Mouse (Mus musculus): ENCODE results near the gene Man2a1.

Man2a1 gene

GRCm38 (mm10) chr17:64698516-64698915 is 98.0 kb downstream of the Man2a1 start:
- DNase-seq (ENCODE audit: extremely low read depth, low read depth) = no peak

GRCm38 (mm10) chr17:64703649-64704230 is 103.2 kb downstream of the Man2a1 start:
- no peak for DNase-seq (ENCODE audit: extremely low read depth, low read depth)

GRCm38 (mm10) chr17:64707529-64707928 is 107.0 kb downstream of the Man2a1 start:
- no peak for DNase-seq (ENCODE audit: extremely low read depth, low read depth)

DNA sequence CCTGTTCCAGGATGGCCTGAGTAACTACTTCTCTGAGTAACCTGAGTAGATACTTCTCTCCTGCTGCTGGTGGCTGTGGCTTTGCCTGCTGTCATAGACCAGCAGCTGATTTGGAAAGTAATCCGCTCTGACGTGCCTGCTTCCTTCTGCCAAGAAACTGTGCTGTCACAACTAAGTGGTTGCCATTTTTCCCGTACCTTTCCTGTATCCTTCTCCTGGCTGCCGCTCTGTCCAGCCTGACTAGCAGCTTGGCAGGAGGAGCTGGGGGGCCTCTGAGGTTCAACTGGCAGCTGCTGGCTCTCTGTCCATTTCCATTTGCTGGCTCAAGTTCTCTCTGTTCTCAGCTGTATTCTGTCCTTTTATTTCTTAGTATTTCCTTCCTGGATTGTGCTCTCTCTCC is 115.8 kb downstream of the Man2a1 start:
- no peak for DNase-seq (ENCODE audit: extremely low read depth, low read depth)

DNA sequence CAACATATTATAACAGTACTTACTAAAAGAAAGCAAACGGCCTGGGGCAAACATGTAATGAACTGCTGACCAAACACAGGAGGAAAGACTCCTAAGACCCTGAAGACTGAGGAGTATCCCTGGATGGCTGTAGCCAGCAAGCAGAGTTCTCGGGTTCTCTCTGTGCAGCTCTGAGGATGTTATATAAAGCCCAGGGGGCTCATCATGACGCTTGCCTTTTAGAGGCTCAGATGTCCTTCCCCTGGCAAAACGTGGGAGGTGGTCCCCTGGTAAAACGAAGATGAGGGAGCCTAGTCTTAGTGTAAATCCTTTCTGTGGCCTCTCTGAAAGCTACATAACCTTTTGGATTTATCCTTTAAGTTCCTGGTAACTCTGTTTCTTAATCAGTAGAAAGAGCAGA is 119.2 kb downstream of the Man2a1 start:
- no peak for DNase-seq (ENCODE audit: extremely low read depth, low read depth)

GRCm38 (mm10) chr17:64721112-64721511 is 120.6 kb downstream of the Man2a1 start:
- peak; percentile 39 for DNase-seq (ENCODE audit: extremely low read depth, low read depth)

DNA sequence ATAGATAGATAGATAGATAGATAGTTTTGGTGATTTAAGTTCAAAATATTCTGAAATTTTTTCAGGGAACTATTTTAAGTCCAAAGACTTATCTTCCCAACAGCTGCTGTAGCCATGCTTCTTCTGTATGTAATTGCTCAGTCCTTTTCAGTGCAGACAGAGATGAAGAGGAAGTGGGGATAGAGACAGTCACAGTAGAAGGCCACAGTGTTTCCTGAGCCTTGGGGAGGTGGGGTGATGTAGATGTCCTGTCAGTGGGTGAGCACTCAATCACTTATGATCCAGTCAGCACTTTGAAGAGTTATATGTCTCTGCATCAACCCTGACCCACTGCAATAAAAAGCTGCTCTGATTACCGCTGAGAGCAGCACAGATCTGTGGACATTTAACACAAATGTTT is 122.6 kb downstream of the Man2a1 start:
- DNase-seq (ENCODE audit: extremely low read depth, low read depth) = no peak

GRCm38 (mm10) chr17:64725214-64725613 is 124.7 kb downstream of the Man2a1 start:
- DNase-seq (ENCODE audit: extremely low read depth, low read depth) = no peak

GRCm38 (mm10) chr17:64726032-64726431 is 125.5 kb downstream of the Man2a1 start:
- DNase-seq (ENCODE audit: extremely low read depth, low read depth) = no peak

DNA sequence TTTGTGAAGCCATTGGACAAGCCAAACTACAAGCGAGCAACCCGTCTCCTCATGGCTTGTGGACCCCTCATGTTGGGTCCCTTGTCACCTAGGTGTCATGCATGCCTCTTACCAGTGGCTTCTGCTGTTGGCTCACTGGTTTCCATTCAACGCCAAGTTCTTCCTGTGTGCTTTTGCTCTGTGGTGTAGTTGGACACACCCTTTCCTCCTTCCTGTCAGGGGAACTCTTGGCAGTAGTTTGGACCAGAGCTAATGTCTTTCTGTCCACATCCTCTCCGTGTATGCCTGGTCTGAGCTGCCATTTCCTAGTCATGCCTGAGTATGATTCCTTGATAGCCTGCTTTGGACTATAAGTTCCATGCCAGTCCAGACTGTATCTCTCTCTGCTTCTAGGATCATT is 135.0 kb downstream of the Man2a1 start:
- DNase-seq (ENCODE audit: extremely low read depth, low read depth) = no peak

DNA sequence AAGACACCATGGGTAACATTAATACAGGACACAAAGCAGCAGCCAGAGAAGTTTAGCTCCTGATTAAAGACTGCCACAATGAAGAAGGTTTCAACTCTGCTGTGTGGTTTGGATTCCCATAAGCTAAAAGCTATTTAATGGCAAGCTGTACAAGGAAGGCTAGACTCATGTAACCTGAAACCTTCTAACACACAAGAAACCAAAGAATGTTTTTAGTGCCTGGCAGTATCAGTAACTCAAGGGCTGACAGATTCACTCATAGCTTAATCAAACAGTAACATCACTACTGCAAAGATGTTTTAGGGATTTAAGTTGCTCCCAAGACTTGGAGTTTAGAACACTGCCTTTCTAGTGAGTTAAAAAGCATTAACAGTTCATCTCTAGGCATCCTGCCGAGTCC is 137.4 kb downstream of the Man2a1 start:
- no peak for DNase-seq (ENCODE audit: extremely low read depth, low read depth)

GRCm38 (mm10) chr17:64739129-64739528 is 138.6 kb downstream of the Man2a1 start:
- DNase-seq (ENCODE audit: extremely low read depth, low read depth) = no peak

DNA sequence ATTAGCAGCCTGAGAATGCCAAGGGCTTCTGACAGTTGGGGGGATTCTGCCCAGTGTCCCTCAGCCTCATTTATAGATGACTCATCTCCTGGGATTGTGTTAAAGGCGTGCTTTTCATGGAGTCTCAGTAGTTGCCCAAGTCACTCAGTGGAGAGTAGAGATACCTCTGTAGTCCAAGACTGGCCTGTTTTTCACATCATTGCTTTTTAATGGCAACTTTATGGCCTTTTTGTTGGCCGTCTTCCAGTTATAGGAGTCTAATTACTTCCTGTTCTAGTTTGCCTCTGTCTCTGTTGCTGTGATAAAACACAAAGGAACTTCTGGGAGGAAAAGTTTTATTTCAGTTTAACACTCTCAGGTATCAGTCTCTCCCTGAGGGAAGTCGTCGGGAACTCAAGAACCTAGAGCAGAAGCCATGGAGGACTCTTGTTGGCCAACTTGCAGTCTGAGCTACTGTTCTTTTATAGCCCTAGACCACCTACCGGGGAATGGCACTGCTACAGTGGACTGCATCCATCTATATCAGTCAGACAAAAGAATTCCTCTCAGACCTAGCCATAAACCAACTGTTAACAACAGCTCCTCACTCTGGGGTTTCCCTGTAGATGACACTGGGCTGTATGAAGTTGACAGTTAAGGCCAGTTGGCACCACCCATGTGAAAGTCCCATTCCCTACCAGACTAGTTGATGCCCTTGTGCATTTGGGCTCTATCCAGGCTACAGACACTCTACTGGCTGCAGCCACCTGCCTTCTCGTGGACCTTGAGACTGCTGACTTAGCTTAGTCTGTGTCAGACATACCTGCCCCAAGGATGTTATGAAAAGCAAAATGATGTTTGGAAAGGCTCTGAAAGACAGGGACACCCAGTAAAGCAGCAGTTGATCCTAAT is 142.4 kb downstream of the Man2a1 start:
- no peak for DNase-seq (ENCODE audit: extremely low read depth, low read depth)

- no peak for DNase-seq (ENCODE audit: extremely low read depth, low read depth)
These were observed 143.2 kb downstream of the Man2a1 start for GRCm38 (mm10) chr17:64743606-64744300.

- no peak for DNase-seq (ENCODE audit: extremely low read depth, low read depth)
These were observed 146.2 kb downstream of the Man2a1 start for GRCm38 (mm10) chr17:64746637-64747225.

- DNase-seq (ENCODE audit: extremely low read depth, low read depth) = no peak
These were observed 146.9 kb downstream of the Man2a1 start for GRCm38 (mm10) chr17:64747461-64747860.

DNA sequence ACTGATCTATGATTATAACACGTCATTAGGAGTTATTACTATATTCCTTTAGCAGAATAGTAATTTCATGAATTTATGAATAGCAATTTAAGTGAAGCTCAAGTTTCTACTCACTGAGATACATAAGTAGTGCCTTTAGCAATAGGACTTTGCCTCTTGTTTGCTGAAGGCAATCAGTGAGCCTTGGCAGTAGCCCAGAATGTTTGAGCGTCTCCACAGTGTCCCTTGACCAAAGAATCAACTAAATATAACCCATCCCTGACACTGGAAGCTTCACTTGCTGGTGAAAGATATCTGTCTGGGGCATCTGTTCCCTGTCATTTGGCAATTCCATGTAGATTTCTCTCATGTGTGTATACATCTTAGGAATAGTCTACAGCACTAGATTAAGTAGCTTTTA is 147.6 kb downstream of the Man2a1 start:
- no peak for DNase-seq (ENCODE audit: extremely low read depth, low read depth)

GRCm38 (mm10) chr17:64749146-64749545 is 148.6 kb downstream of the Man2a1 start:
- DNase-seq (ENCODE audit: extremely low read depth, low read depth) = no peak

- DNase-seq (ENCODE audit: extremely low read depth, low read depth) = no peak
These were observed 150.7 kb downstream of the Man2a1 start for GRCm38 (mm10) chr17:64751249-64751648.

- no peak for DNase-seq (ENCODE audit: extremely low read depth, low read depth)
These were observed 151.8 kb downstream of the Man2a1 start for GRCm38 (mm10) chr17:64752126-64753019.

DNA sequence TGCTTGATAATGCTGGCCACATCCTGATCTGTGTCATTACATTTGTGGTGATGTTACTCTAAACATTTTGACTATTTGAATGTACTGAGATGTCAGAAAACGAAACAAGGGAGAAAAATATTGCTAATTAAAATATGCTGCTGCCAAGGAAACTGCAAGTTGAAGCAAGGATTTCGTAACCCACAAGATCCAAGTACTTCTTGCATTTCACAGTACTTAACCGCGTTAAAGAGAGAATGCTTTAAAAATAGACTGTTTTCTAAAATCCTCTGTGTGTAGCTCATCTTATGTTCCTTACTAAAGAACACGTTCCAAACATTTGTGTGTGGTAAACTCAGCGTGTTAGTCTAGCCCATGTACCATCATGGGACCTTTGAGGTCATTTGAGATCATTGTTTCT is 153.0 kb downstream of the Man2a1 start:
- no peak for DNase-seq (ENCODE audit: extremely low read depth, low read depth)

All from MEL-GATA-1-ER (cell line).